Mouse (Mus musculus) myocyte (in vitro differentiated cells): Measurements from ENCODE around the gene Cgas. TPM values are rescaled to one million over a fixed set of nuclear protein-coding genes. Genes with fewer than 3 reads are reported as not detected.

ENCODE experiments used
- H3K27me3 ChIP-seq: one replicate; pipeline ENCODE4 v1.6.1; 2011; ENCODE audit not compliant: control insufficient read depth, insufficient read depth, insufficient read length
- H3K36me3 ChIP-seq: one replicate; pipeline ENCODE4 v1.6.1; 2011; ENCODE audit not compliant: control insufficient read depth, insufficient read depth
- H3K4me2 ChIP-seq: one replicate; pipeline ENCODE4 v1.6.1; 2011; ENCODE audit warnings: low read depth, control low read depth
- H3K4me3 ChIP-seq: one replicate; pipeline ENCODE4 v1.5.1; 2011; ENCODE audit warnings: mild to moderate bottlenecking, control low read depth, moderate library complexity
- H3K79me2 ChIP-seq: one replicate; pipeline ENCODE4 v1.6.1; 2011; ENCODE audit not compliant: control insufficient read depth, insufficient read depth
- H3ac ChIP-seq: one replicate; pipeline ENCODE4 v1.6.1; 2011; ENCODE audit not compliant: control insufficient read depth, insufficient read length
- CEBPB ChIP-seq: IDR thresholded peaks from 2 replicates; pipeline ENCODE4 v1.6.1; 2011; ENCODE audit warnings: mild to moderate bottlenecking, moderate library complexity; ENCODE audit not compliant: poor library complexity, insufficient read depth, severe bottlenecking
- E2F4 ChIP-seq: IDR thresholded peaks from one replicate; pipeline ENCODE4 v1.6.1; 2011; ENCODE audit warnings: mild to moderate bottlenecking, control low read depth, moderate library complexity; ENCODE audit not compliant: insufficient read depth
- MAX ChIP-seq: IDR thresholded peaks from one replicate; pipeline ENCODE4 v1.6.1; 2011; ENCODE audit warnings: low read depth, mild to moderate bottlenecking, control low read depth
- MYOD1 ChIP-seq, 3 experiments: IDR thresholded peaks; one replicate each; pipeline ENCODE4 v1.6.1; 2011; ENCODE audit warnings: control low read depth in 2 of 3, low read depth in 2 of 3, mild to moderate bottlenecking in 2 of 3, moderate library complexity in 1 of 3; ENCODE audit not compliant: insufficient read length in 2 of 3, control insufficient read depth in 1 of 3
- MYOG ChIP-seq, 3 experiments: IDR thresholded peaks; one replicate each; pipeline ENCODE4 v1.6.1; 2011; ENCODE audit warnings: control low read depth in 2 of 3, low read depth in 2 of 3, mild to moderate bottlenecking in 2 of 3; ENCODE audit not compliant: insufficient read length in 2 of 3, control insufficient read depth in 1 of 3, insufficient read depth in 1 of 3
- POLR2A ChIP-seq: IDR thresholded peaks from one replicate; pipeline ENCODE4 v1.6.1; 2011; ENCODE audit warnings: low read depth, mild to moderate bottlenecking, control low read depth, moderate library complexity; ENCODE audit not compliant: insufficient read length
- POLR2AphosphoS2 ChIP-seq: IDR thresholded peaks from one replicate; pipeline ENCODE4 v1.6.1; 2011; ENCODE audit warnings: low read depth, control low read depth; ENCODE audit not compliant: insufficient read length
- REST ChIP-seq: IDR thresholded peaks from one replicate; pipeline ENCODE4 v1.6.1; 2011; ENCODE audit warnings: mild to moderate bottlenecking, control low read depth, moderate library complexity; ENCODE audit not compliant: insufficient read depth, insufficient read length
- SRF ChIP-seq: IDR thresholded peaks from one replicate; pipeline ENCODE4 v1.6.1; 2011; ENCODE audit warnings: low read depth; ENCODE audit not compliant: control insufficient read depth, insufficient read length
- TCF12 ChIP-seq: IDR thresholded peaks from one replicate; pipeline ENCODE4 v1.6.1; 2011; ENCODE audit warnings: mild to moderate bottlenecking, control low read depth; ENCODE audit not compliant: poor library complexity, insufficient read depth, severe bottlenecking
- TCF3 ChIP-seq: IDR thresholded peaks from one replicate; pipeline ENCODE4 v1.6.1; 2011; ENCODE audit warnings: low read depth, control low read depth; ENCODE audit not compliant: insufficient read length
- USF1 ChIP-seq: IDR thresholded peaks from one replicate; pipeline ENCODE4 v1.6.1; 2011; ENCODE audit warnings: low read depth, mild to moderate bottlenecking, control low read depth, moderate library complexity
- polyA plus RNA-seq: library from polyadenylated mRNA; unstranded; fragments of >200 nt; fragmentation: generic; extraction: Trizol; gene quantifications from one replicate; pipeline ENCODE4 v1.2.1, GENCODE M21; 2012; ENCODE audit warnings: missing spikeins

Cgas gene
- polyA plus RNA-seq, 1 experiment, result 0.56 TPM

DNA sequence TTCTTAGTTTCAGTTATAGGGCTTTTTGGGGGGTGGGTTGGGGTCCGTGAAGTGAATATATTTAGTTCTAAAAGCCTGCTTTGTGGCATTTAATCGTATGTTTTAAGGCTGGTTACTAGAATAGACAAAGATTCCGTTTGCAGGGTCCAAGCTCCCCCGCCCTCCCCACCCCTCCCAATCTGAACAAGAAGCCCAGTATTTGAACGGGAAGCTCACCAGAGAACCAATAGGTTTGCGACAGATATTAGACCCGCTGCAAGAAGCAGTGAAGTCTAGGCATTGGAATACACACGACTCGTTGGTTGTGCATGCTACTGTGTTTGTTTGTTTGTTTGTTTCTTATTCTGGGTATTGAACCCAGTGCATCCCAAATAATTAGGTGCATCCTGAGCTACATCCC lies 46.5 kb downstream of the Cgas start:
- TF ChIP-seq TCF3 (no peak), USF1 (no peak), E2F4 (no peak), TCF12 (no peak), POLR2A (no peak), MAX (no peak), REST (no peak), MYOD1 (IDR thresholded peaks at IDR 0.05; ENCODE audit: control insufficient read depth in 1 of 3, insufficient read length in 2 of 3, low read depth in 2 of 3) (no peak), MYOG (IDR thresholded peaks at IDR 0.05; ENCODE audit: control insufficient read depth in 1 of 3, insufficient read depth in 1 of 3, insufficient read length in 2 of 3, low read depth in 2 of 3) (no peak), CEBPB (no peak), SRF (no peak)
- Histone ChIP-seq H3ac (no peak overlapping the region), H3K79me2 (no peaks in the 10 kb centered on the region), H3K4me3 (no peak overlapping the region), H3K27me3 (no peaks in the 10 kb centered on the region), H3K36me3 (no peaks in the 10 kb centered on the region), H3K4me2 (no peak overlapping the region)

DNA sequence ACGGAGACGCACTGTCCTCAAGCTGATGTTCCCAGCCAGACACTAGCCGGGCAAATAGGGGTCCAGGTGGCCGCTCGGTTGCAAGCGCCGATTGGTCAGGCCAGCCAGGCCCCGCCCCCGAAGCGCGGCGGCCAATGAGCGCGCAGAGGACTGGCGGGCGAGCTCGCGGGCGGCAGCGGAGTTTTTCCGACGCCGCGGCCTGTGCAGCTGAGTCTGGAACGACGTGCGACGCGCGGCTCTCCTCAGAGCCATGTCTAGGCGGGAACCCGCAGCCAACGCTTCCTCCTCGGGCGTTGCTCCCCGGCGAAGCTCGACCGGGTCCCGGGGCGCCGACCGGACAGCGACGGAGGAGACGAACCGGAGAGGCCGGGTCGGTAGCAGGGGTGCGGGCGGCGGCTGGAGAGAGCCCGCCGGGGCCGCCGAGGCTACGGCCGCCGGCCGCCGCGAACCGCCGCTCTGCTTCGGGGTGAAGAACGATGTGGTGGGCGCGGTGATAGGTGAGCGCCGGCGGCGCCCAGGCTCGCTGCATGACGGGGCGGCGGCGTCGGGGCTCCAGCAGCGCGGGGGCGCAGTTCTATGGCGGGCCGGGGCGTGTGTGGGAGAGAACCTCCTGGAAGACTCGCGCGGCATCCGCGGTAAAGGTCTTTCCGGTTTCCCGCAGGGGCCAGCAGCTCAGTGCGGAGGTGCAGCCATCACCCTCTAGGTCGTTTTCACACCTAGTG lies 47.2 kb downstream of the Cgas start, which contains the start of gene Ddx43:
TSS of gene Ddx43 (plus strand) at position 148 of the 722 bp plus-strand sequence.
- Histone ChIP-seq H3K4me3 (no peak within 1 kb of the TSS), H3K4me2 (no peak within 1 kb of the TSS), H3K36me3 (no peaks in the 10 kb centered on the region), H3K27me3 (no peaks in the 10 kb centered on the region), H3ac (no peak within 1 kb of the TSS), H3K79me2 (no peaks in the 10 kb centered on the region)
- TF ChIP-seq SRF, result no peak

DNA sequence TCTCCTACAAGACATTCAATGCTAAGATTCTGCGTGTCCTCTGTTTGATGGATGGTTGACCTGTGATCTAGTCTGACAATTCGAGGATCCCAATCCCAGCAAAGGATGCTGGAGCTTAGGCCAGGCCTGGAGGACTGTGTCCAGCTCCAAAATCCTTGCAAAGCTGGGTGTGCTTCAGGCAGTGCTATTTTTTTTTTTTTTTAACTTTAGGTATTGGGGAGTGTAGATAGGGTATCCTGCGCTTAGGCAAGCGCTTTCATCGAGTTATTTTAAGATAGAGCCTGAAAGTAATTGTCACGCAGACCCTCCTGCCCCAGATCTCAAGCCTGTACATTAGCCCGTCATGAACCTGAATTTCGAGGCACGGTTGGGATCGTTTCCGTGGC lies 47.8 kb downstream of the Cgas start:
- Histone ChIP-seq H3K4me2 (no peak overlapping the region), H3K27me3 (no peaks in the 10 kb centered on the region), H3ac (no peak overlapping the region), H3K36me3 (no peaks in the 10 kb centered on the region), H3K79me2 (no peaks in the 10 kb centered on the region), H3K4me3 (no peak overlapping the region)
- TF ChIP-seq E2F4 (no peak), CEBPB (no peak), POLR2A (no peak), MYOG (IDR thresholded peaks at IDR 0.05; ENCODE audit: control insufficient read depth in 1 of 3, insufficient read depth in 1 of 3, insufficient read length in 2 of 3, low read depth in 2 of 3) (no peak), USF1 (no peak), MAX (no peak)

DNA sequence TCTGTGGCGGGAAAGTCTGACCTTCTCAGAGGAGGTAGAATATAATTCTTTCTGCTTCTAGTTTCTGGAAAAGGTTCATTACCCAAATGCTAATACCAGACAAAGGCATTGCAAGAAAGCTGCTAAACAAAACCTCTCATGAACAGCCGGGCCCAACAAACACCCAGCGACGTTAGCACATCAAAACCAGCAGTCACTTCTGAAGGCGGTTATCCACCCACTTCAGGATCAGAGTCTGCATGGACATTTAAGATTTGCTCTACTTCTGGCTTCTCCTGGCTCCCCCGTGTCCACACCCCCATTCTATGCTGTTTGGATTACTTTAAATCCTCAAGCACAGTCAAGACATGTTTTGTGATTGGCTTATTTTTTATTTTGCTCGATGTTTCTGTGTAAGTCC lies 48.4 kb downstream of the Cgas start:
- Histone ChIP-seq H3K4me3 (no peak overlapping the region), H3ac (no peak overlapping the region), H3K4me2 (no peak overlapping the region), H3K79me2 (no peaks in the 10 kb centered on the region), H3K36me3 (no peaks in the 10 kb centered on the region), H3K27me3 (no peaks in the 10 kb centered on the region)
- no peak for TF ChIP-seq MAX
- TF ChIP-seq E2F4, result no peak
- TF ChIP-seq CEBPB, result no peak
- no peak for TF ChIP-seq TCF12
- TF ChIP-seq SRF, result no peak
- TF ChIP-seq MYOD1 (IDR thresholded peaks at IDR 0.05; ENCODE audit: control insufficient read depth in 1 of 3, insufficient read length in 2 of 3, low read depth in 2 of 3), result no peak
- no peak for TF ChIP-seq USF1
- no peak for TF ChIP-seq POLR2AphosphoS2
- TF ChIP-seq POLR2A, result no peak
- no peak for TF ChIP-seq MYOG (IDR thresholded peaks at IDR 0.05; ENCODE audit: control insufficient read depth in 1 of 3, insufficient read depth in 1 of 3, insufficient read length in 2 of 3, low read depth in 2 of 3)
- TF ChIP-seq REST, result no peak
- no peak for TF ChIP-seq TCF3

DNA sequence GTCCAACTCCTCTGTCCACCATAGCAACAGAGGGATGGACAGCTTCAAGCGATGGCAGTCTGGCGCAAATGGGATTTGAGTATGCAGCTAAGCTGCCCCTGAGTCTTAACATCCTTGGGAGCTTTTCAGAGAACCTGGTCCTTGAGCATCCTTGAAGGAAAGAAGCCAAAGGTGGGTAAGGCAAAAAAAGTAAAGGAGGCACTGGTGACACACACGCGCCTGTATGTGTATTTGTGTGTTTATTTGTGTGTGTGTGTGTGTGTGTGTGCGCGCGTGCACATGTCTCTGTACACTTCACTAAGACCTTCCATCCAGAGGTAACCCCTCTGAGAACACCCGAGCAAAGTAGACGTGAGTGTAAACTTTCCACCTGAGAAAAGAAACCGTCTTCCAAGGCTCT lies 49.3 kb downstream of the Cgas start:
- Histone ChIP-seq H3K27me3 (no peaks in the 10 kb centered on the region), H3K36me3 (no peaks in the 10 kb centered on the region), H3K4me2 (no peak overlapping the region), H3K79me2 (no peaks in the 10 kb centered on the region), H3K4me3 (no peak overlapping the region), H3ac (no peak overlapping the region)
- no peak for TF ChIP-seq POLR2AphosphoS2
- TF ChIP-seq MAX, result no peak
- no peak for TF ChIP-seq USF1
- no peak for TF ChIP-seq CEBPB
- no peak for TF ChIP-seq MYOD1 (IDR thresholded peaks at IDR 0.05; ENCODE audit: control insufficient read depth in 1 of 3, insufficient read length in 2 of 3, low read depth in 2 of 3)
- no peak for TF ChIP-seq SRF
- TF ChIP-seq REST, result no peak
- no peak for TF ChIP-seq MYOG (IDR thresholded peaks at IDR 0.05; ENCODE audit: control insufficient read depth in 1 of 3, insufficient read depth in 1 of 3, insufficient read length in 2 of 3, low read depth in 2 of 3)
- TF ChIP-seq POLR2A, result no peak
- no peak for TF ChIP-seq E2F4
- TF ChIP-seq TCF3, result no peak
- TF ChIP-seq TCF12, result no peak
